Mouse (Mus musculus): ENCODE results near the gene Cldn15. TPM values are rescaled to one million over a fixed set of nuclear protein-coding genes. Genes with fewer than 3 reads are reported as not detected.

The Cldn15 gene
- polyA plus RNA-seq, 1 experiment, result 0.33 TPM

- Histone ChIP-seq H3K4me3 (ENCODE audit: insufficient read depth, low read length) (peak overlapping the region; percentile 30), H3K27ac (ENCODE audit: insufficient read depth, low read length) (no peak overlapping the region)
- peak; percentile 80 for TF ChIP-seq CTCF (IDR thresholded peaks at IDR 0.05; ENCODE audit: extremely low read depth, insufficient read depth, low read length)
- no peak for TF ChIP-seq POLR2A (IDR thresholded peaks at IDR 0.05; ENCODE audit: extremely low read depth, insufficient read depth, low read length)
Observed at GRCm38 (mm10) chr5:137025132-137025531, 58.7 kb downstream of the Cldn15 start.

More at GRCm38 (mm10) chr5:137025132-137025531, 58.7 kb downstream of the Cldn15 start:
- no peaks in the 10 kb centered on the region for H3K4me1 ChIP-seq (ENCODE audit: control insufficient read depth, insufficient read depth, low read length)

Other genes starting within 250 kb of the Cldn15 start
- gene Col26a1, start 83.4 kb upstream of the Cldn15 start, polyA plus RNA-seq (2012; rRNA removed), result 22.7 and 29.9 TPM in 2 replicates
- gene Ift22, start 58.5 kb upstream of the Cldn15 start, polyA plus RNA-seq (2012; rRNA removed), result 79.9 and 82.6 TPM in 2 replicates
- 416 and 433 TPM in 2 replicates for gene Fis1, start 13.3 kb upstream of the Cldn15 start, polyA plus RNA-seq (2012; rRNA removed)
- gene Plod3, start 20.4 kb downstream of the Cldn15 start, polyA plus RNA-seq (2012; rRNA removed), result 34.5 and 36.6 TPM in 2 replicates
- 94.7 and 96.2 TPM in 2 replicates for gene Znhit1, start 21.4 kb downstream of the Cldn15 start, polyA plus RNA-seq (2012; rRNA removed)
- gene Vgf, start 59.8 kb downstream of the Cldn15 start, polyA plus RNA-seq (2012; rRNA removed), result 158 and 168 TPM in 2 replicates
- 311 and 334 TPM in 2 replicates for gene Ap1s1, start 79.5 kb downstream of the Cldn15 start, polyA plus RNA-seq (2012; rRNA removed)
- 0.49 and 0.54 TPM in 2 replicates for gene Serpine1, start 105.7 kb downstream of the Cldn15 start, polyA plus RNA-seq (2012; rRNA removed)
- gene Trim56, start 149.6 kb downstream of the Cldn15 start, polyA plus RNA-seq (2012; rRNA removed), result 1.8 and 1.9 TPM in 2 replicates
- gene Muc3, start 182.7 kb downstream of the Cldn15 start, polyA plus RNA-seq (2012; rRNA removed), result not detected in 2 replicates
- 26.9 and 28.3 TPM in 2 replicates for gene Muc3a, start 245.8 kb downstream of the Cldn15 start, polyA plus RNA-seq (2012; rRNA removed)